Mouse (Mus musculus) lung, postnatal 36 days (tissue): ENCODE measurements around the gene Gm6465.
"Not testable (repeated sequence)": the region's sequence is repeated elsewhere in the genome, so short reads cannot be mapped to it uniquely, and the experiment has no call there.

ENCODE experiments used
- DNase-seq: peaks from one replicate; pipeline ENCODE4 v3.0.0; 2022; ENCODE audit warnings: mixed read lengths

The Gm6465 gene

GRCm38 (mm10) chr5:11845239-11845638, at the start of gene Gm6465:
Gene Gm6465, plus strand, starts transcription at chr5:11845539.
- not testable (repeated sequence) for DNase-seq

DNA sequence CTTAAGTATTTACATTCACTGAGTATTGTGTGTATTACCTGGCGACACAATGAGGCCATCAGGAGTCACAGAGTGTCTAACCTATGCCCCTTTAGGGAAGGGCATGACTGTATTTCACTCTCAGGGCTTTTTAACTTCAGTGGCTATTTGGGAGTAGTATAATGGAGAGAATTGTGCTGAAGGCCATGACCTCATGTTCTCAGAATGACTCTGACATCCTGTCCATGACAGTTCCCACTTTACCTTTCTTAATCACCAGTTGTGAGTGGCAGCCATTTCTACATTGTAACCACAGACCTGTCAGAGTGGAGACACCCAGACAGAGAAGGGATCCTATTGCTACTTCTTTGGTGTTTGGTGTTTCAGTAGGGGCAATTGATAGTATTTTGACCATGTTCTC, 485 bp downstream of the Gm6465 start:
- not testable (repeated sequence) for DNase-seq

DNA sequence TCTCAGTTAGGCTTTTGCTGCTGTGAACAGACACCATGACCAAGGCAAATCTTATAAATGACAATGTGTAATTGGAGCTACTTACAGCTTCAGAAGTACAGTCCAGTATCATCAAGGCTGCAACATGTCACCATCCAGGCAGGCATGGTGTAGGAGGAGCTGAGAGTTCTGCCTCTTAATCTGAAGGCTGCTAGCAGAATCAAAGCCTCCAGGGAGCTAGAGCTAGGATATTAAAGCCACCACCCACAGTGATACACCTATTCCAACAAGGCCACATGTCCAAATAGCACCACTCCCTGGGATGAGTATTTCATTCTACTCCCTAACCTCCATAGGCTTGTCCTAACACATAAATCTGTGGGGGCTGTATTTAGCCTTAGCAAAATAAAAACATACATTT, 12.6 kb downstream of the Gm6465 start:
- DNase-seq, result not testable (repeated sequence)
